Mouse (Mus musculus) C2C12 (cell line): ENCODE results near the gene Mier1.

Experiments used
- CTCF ChIP-seq: IDR thresholded peaks from one replicate; pipeline ENCODE4 v1.5.1; 2011; ENCODE audit not compliant: control insufficient read depth, insufficient read depth, insufficient read length
- MYOG ChIP-seq: IDR thresholded peaks from one replicate; pipeline ENCODE4 v1.6.1; 2011; ENCODE audit not compliant: control insufficient read depth, insufficient read length; ENCODE audit errors: extremely low read depth

DNA sequence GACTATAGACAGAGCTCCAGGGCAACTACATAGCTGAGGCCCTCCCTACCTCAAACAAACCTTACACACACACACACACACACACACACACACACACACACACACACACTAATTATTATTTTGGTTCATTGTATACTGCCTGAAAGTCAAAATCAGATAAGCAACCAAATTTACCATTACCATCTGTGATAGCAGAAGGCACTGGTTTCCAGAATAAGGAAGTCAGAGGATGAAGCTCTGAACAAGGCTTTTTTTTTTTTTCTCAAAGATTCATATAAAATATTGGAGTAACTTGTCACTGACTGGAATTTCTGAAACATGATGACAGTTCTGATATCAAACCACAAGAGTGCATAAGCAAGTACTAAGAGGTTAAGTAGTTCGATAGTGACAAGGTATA, 94.4 kb downstream of the Mier1 start:
- TF ChIP-seq CTCF (no peak), MYOG (no peak)
